Mouse (Mus musculus): ENCODE measurements around the gene Smpd3. TPM values are rescaled to one million over a fixed set of nuclear protein-coding genes. Genes with fewer than 3 reads are reported as not detected.
A peak's percentile ranks its signal among the peaks of the same experiment; 100 is the strongest.

Gene Smpd3
- polyA plus RNA-seq, 1 experiment from 2014 or later, result 11.8 TPM

DNA sequence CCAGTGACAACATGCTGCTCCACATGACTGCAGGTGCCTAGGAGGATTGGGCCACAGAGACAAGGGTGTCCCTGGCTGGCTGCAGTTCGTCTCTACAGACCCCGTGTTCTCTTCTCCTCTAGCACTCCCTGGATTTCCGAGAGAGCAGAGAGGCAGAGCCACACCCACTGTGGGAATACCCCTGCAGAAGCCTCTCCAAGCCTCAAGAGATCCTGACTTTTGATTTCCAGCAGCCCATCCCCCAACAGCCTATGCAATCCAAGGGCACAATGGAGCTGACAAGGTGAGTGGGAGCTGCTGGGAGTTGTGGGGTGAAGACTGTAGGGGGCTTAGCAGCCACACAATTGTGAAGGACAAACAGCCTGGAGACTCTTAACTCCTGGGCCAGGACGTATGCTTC lies 87.6 kb downstream of the Smpd3 start:
- Histone ChIP-seq H3K27ac (no peak overlapping the region), H3K36me3 (peaks cover 89% of the 10 kb centered on the region), H3K4me3 (no peak overlapping the region), H3K9ac (no peak overlapping the region), H3K4me2 (replicated peaks) (no peak overlapping the region), H3K27me3 (no peaks in the 10 kb centered on the region), H3K4me1 (no peaks in the 10 kb centered on the region), H3K9me3 (no peaks in the 10 kb centered on the region)
- no peak for ATAC-seq (ENCODE audit: low FRiP score, low read depth)
- 73% methylated on average over 4 of the region's 4 CpGs for WGBS

DNA sequence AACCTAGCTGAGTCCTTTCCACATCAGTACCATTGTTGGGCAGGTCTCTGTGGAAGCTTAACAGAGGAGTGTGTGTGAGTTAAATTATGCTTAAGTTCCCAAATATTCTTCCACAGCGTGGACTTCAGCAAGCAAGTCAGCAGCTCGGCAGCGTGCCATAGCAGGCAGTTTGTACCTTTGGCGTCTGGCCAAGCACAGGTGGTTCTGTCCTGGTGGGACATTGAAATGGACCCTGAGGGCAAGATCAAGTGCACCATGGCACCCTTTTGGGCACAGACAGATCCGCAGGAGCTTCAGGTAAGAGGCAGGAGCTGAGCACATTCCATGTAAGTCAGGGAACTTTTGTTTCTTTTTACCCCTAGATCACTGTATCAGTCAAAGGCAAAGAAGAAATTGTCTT lies 100.7 kb downstream of the Smpd3 start:
- Histone ChIP-seq H3K27me3 (no peaks in the 10 kb centered on the region), H3K4me3 (no peak overlapping the region), H3K9ac (no peak overlapping the region), H3K4me2 (replicated peaks) (no peak overlapping the region), H3K27ac (no peak overlapping the region), H3K36me3 (peaks cover 83% of the 10 kb centered on the region), H3K9me3 (no peaks in the 10 kb centered on the region), H3K4me1 (no peaks in the 10 kb centered on the region)
- ATAC-seq (ENCODE audit: low FRiP score, low read depth), result no peak
- WGBS, result 82% methylated on average over 5 of the region's 5 CpGs

DNA sequence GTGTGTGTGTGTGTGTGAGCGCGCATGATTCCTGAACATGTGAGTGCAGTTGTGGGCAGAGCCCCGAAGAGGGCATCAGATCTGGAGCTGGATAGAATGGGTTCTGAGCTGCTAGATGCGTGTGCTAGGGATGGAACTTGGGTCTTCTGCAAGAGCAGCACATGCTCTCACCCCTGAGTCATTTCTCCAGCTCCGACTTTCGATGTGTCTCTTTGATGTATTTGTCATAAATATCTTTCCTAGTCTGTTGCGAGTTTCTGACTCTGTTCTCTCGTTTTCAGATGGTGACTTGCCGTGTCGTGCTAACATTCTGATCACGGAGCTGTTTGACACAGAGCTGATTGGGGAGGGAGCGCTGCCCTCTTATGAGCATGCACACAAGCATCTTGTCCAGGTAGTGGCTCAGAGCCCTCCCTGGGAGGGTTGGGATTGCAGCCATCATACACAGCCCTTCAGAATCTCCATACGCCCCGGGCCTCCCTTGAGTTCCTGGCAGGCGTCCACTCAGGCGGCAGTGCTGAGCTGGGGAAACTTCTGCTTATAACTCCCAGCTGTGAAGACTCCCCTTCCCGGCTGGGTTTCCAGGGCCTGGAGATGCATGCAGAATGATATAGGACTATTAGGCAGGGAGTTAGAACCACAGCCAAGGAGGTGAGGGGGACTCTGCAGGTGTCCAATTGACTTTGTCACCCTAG lies 103.1 kb downstream of the Smpd3 start:
- H3K4me1 ChIP-seq, result no peaks in the 10 kb centered on the region
- WGBS, result 88% methylated on average over 17 of the region's 17 CpGs
- no peak for ATAC-seq (ENCODE audit: low FRiP score, low read depth)
- H3K27ac ChIP-seq, result no peak overlapping the region
- H3K4me3 ChIP-seq, result no peak overlapping the region
- H3K9ac ChIP-seq, result no peak overlapping the region
- no peaks in the 10 kb centered on the region for H3K27me3 ChIP-seq
- H3K9me3 ChIP-seq, result no peaks in the 10 kb centered on the region
- peaks cover 67% of the 10 kb centered on the region for H3K36me3 ChIP-seq
- no peak overlapping the region for H3K4me2 ChIP-seq (replicated peaks)

GRCm38 (mm10) chr8:106232751-106233150 lies 105.0 kb downstream of the Smpd3 start:
- H3K27me3 ChIP-seq, result no peaks in the 10 kb centered on the region
- no peaks in the 10 kb centered on the region for H3K4me1 ChIP-seq
- no peak overlapping the region for H3K27ac ChIP-seq
- H3K9me3 ChIP-seq, result no peaks in the 10 kb centered on the region
- 67% methylated on average over 3 of the region's 3 CpGs for WGBS
- no peak for ATAC-seq (ENCODE audit: low FRiP score, low read depth)
- no peak overlapping the region for H3K9ac ChIP-seq
- no peak overlapping the region for H3K4me3 ChIP-seq
- no peak overlapping the region for H3K4me2 ChIP-seq (replicated peaks)
- peaks cover 67% of the 10 kb centered on the region for H3K36me3 ChIP-seq

DNA sequence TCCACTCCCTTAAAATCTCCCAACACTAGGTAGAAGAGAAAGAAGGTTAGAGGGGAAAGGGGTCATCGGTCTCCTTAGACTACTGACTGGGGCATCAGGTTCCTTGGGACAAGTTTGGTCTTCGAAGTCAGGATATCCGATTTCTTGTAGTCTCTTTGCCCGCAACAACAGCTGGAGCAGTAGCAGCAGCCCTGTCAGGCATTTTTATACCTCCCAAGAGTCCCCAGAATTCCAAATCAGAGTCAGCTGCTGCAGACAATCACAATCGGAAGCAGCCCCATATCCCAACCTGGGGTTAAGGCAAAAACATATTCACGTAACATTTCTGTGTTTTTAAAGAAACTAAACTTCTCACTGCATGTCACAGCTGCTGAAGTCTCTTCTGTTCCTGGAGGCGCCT lies 106.3 kb downstream of the Smpd3 start:
- H3K4me1 ChIP-seq, result no peaks in the 10 kb centered on the region
- H3K36me3 ChIP-seq, result peaks cover 64% of the 10 kb centered on the region
- H3K9me3 ChIP-seq, result no peaks in the 10 kb centered on the region
- no peak overlapping the region for H3K4me3 ChIP-seq
- WGBS, result 59% methylated on average over 7 of the region's 7 CpGs
- no peak overlapping the region for H3K9ac ChIP-seq
- ATAC-seq (ENCODE audit: low FRiP score, low read depth), result no peak
- H3K4me2 ChIP-seq (replicated peaks), result no peak overlapping the region
- H3K27ac ChIP-seq, result no peak overlapping the region; the same call in 1 of the 2 replicates
- no peaks in the 10 kb centered on the region for H3K27me3 ChIP-seq

DNA sequence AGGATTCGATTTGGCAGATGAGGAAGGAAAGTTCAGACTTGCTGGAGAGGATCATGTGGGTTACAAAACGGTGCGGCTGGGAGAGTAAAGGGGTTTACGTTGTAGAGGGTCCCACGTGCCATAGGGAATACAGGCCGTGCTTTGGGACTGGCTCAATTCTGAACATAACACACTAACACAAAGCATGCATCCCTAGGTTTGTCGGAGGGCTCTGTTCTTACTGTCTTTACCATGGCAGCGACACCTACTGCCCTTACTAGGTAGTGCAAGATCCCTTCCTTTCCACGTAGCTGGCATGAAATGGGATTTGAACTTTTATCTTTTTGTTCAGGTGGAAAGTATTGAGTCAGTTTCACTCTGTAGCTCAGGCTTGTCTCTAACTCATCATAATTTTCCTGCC lies 111.2 kb downstream of the Smpd3 start:
- no peak for ATAC-seq (ENCODE audit: low FRiP score, low read depth)
- 43% methylated on average over 9 of the region's 9 CpGs for WGBS
- Histone ChIP-seq H3K4me2 (replicated peaks) (no peak overlapping the region), H3K9ac (no peak overlapping the region), H3K27ac (no peak overlapping the region), H3K4me3 (no peak overlapping the region), H3K4me1 (no peaks in the 10 kb centered on the region), H3K9me3 (no peaks in the 10 kb centered on the region), H3K27me3 (no peaks in the 10 kb centered on the region), H3K36me3 (peaks cover 61% of the 10 kb centered on the region)

DNA sequence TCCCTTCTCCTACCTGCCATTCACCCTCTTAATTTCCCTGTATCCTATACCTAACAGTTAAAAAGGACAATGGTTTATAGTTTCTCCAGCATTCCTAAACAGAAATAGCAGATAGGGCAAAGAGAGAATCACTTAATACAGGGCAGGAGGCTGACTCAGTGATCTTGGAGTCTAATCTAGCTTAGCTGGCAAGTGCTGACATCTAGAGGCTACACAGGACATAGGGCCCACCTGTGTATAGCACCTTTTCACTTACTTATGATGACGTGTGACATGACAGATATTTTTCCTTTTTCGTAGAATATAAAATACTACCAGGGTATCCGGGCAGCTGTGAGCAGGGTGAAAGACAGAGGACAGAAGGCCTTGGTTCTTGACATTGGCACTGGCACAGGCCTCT lies 118.2 kb downstream of the Smpd3 start:
- Histone ChIP-seq H3K27me3 (no peaks in the 10 kb centered on the region), H3K4me3 (no peak overlapping the region), H3K27ac (no peak overlapping the region), H3K4me1 (no peaks in the 10 kb centered on the region), H3K9ac (no peak overlapping the region), H3K4me2 (replicated peaks) (no peak overlapping the region), H3K9me3 (no peaks in the 10 kb centered on the region), H3K36me3 (peaks cover 86% of the 10 kb centered on the region)
- no peak for ATAC-seq (ENCODE audit: low FRiP score, low read depth)
- WGBS, result 93% methylated on average over 3 of the region's 3 CpGs

DNA sequence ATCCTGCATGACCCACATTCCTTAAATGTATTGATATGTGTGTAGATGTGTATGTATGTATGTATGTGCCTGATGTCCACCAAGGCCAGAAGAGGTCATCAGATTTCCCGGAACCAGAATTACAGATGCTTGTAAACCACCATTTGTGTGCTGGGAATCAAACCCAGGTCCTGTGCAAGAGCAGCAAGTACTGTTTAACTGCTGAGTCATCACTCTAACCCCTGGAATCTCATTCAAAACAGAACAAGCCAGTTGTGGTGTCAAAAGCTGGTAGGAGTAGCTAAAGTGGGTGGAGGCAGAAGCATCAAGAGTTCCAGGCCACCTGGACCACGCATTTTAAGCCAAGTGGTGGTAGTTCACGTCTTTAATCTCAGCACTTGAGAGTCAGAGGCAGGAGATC lies 123.8 kb downstream of the Smpd3 start:
- Histone ChIP-seq H3K4me1 (peaks cover 14% of the 10 kb centered on the region), H3K4me2 (replicated peaks) (no peak overlapping the region), H3K4me3 (no peak overlapping the region), H3K27me3 (no peaks in the 10 kb centered on the region), H3K27ac (no peak overlapping the region), H3K9ac (no peak overlapping the region), H3K36me3 (peaks cover 60% of the 10 kb centered on the region), H3K9me3 (no peaks in the 10 kb centered on the region)
- WGBS, result 91% methylated on average over 3 of the region's 3 CpGs
- ATAC-seq (ENCODE audit: low FRiP score, low read depth), result no peak

DNA sequence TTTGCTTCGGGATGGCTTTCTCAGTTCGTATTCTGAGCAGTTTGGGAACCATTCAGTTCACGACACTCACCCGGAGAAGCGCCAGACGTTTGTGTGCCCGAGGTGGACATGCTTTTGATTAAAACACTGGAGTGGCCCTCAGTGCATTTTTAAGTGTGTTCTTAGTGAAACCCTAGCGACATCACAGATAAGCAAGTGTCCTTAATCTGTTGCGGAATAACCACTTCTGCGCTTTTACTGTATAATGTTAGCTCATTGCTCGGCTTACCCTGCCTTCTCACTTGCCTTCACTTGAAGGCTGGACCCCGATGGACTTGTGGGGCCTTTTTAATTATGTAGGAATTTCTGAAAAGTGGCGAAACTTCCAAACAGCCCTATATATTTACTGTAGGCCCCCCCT lies 126.4 kb downstream of the Smpd3 start:
- peak overlapping the region; percentile 94 for H3K9ac ChIP-seq
- 3% methylated on average over 13 of the region's 13 CpGs for WGBS
- ATAC-seq (ENCODE audit: low FRiP score, low read depth), result no peak
- H3K27ac ChIP-seq, result peak overlapping the region; percentile 95
- peak overlapping the region; percentile 87 for H3K4me3 ChIP-seq
- no peaks in the 10 kb centered on the region for H3K27me3 ChIP-seq
- peak overlapping the region; percentile 76 for H3K4me2 ChIP-seq (replicated peaks)
- peaks cover 14% of the 10 kb centered on the region for H3K4me1 ChIP-seq
- H3K9me3 ChIP-seq, result no peaks in the 10 kb centered on the region
- H3K36me3 ChIP-seq, result peaks cover 58% of the 10 kb centered on the region

DNA sequence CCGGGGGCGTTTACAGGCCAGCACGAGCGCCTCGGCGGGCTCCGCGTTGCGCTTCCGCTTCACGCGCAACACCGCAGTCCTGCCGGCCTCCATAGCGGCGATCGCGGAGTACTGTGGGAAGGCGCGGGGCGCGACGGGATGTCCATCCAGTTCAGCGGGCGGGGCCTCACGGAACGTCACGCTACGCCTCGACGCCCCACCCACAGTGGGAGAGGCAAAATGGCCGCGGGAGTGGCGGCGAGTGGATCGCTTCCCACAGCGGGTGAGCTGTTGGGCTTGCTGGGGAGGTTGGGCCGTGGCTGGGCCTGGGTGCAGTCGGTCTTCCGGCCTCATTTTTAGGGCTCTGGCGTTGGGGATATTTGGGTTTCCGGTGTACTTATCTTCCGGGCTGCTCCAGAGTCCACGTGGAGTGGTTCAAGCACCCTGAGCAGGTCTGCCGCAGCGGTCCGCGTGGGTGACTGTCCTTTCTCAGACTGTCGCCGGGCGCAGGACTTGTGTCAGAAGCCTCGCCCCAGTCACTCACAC lies 126.9 kb downstream of the Smpd3 start, which contains the start of the genes Slc7a6os and Prmt7:
Gene Slc7a6os, minus strand, starts transcription at position 115 of the 525 bp plus-strand sequence.
Gene Prmt7, plus strand, starts transcription at position 116 of the 525 bp plus-strand sequence.
- peak; percentile 99 for ATAC-seq (ENCODE audit: low FRiP score, low read depth)
- Histone ChIP-seq H3K9ac (peak within 1 kb of the TSS; percentile 94), H3K4me3 (peak within 1 kb of the TSS; percentile 87), H3K9me3 (no peaks in the 10 kb centered on the region), H3K27ac (peak within 1 kb of the TSS; percentile 95), H3K36me3 (peaks cover 55% of the 10 kb centered on the region), H3K27me3 (no peaks in the 10 kb centered on the region), H3K4me2 (replicated peaks) (peak within 1 kb of the TSS; percentile 76), H3K4me1 (peaks cover 14% of the 10 kb centered on the region)
- under 1% methylated on average over 52 of the region's 52 CpGs for whole genome bisulfite sequencing

DNA sequence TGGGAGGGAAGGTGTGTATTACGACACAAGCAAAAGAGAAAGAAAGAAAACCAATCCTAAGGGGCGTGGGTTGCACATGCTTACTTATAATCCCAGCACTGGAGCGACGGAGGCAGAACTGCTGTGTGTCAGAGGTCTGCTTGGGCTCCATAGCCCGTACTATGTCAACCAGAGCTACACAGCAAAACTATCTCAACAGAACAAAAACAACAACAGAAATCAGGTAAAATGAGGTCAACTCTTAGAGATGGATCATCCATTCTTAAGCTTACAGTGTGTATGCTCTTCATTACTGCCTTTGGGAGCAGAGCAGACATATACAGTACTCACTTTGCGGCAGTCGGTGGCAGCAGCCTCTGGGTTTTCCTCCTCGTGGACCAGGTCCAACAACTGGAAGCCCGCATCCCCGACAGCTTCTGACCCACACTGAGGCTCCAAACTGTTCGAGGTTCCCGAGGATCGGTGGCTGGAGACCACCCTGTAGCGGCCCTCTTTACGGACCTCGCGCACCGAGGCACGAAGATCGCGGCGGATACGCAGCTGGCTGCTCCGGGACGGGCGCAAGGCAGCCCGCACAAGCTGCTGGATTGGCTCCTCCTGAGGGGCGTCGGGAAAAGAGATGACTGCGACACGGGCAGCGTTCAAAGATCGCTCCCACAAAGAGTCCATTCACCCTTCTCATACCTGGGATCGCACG lies 127.6 kb downstream of the Smpd3 start:
- peak overlapping the region; percentile 87 for H3K4me3 ChIP-seq
- peaks cover 14% of the 10 kb centered on the region for H3K4me1 ChIP-seq
- no peaks in the 10 kb centered on the region for H3K27me3 ChIP-seq
- peak overlapping the region; percentile 76 for H3K4me2 ChIP-seq (replicated peaks)
- 1% methylated on average over 35 of the region's 35 CpGs for WGBS
- peak overlapping the region; percentile 94 for H3K9ac ChIP-seq
- peak overlapping the region; percentile 95 for H3K27ac ChIP-seq
- peaks cover 54% of the 10 kb centered on the region for H3K36me3 ChIP-seq
- no peaks in the 10 kb centered on the region for H3K9me3 ChIP-seq
- ATAC-seq (ENCODE audit: low FRiP score, low read depth), result peak; percentile 54
